Comparison of ENCODE assay signal across 17 mouse cellular contexts in the genomic region with DNA sequence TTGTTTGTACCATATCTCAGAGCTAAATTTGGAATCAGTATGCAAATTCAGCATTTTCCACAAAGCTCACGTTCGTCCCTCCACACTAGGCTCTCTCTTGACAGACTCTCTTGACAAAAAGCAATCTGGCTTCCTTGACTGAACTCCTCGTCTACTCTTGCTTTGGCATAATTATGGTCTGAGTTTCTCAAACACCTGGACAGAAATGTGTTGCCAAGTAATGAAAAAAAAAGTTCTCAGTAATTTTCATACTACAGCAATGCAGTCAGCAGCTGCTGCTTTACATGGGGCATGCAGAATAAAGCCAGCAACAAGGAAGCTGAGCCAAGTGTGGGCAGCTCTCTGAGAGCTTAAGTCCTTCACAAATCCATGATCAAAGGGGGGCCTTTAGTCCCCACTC.
DNase-seq lines count a peak whose midpoint lies in the region; ATAC-seq and TF ChIP-seq lines count a peak whose summit lies in the region.
"Had no signal": no experiment of that assay in that cellular context is flagged by ENCODE, and none has a peak within 500 bp of the region (broad histone marks: within the 10 kb centered on the region; RNA-seq: fewer than 3 reads in every experiment).

No protein-coding gene starts in this region.

- no peak for TF ChIP-seq EP300 in stomach, postnatal 0 days (optimal IDR thresholded peaks at IDR 0.05)

- no peak overlapping the region for H3K27ac ChIP-seq in hindbrain, postnatal 0 days
- no peak overlapping the region for H3K27ac ChIP-seq in hindbrain, embryonic 12.5 days
- no peak overlapping the region; the same call in 1 of the 2 replicates for H3K27ac ChIP-seq in forebrain, embryonic 16.5 days (ENCODE audit: low read length)
- H3K27ac ChIP-seq in cerebellum, adult 2 months (ENCODE audit: insufficient read depth, low read length) = no peak overlapping the region
- no peak overlapping the region for H3K27ac ChIP-seq in stomach, postnatal 0 days (replicated peaks)
- H3K27ac ChIP-seq: heart, embryonic 10.5 days; midbrain, embryonic 10.5 days had no signal

- no peak overlapping the region for H3K4me3 ChIP-seq in hindbrain, postnatal 0 days (ENCODE audit: low read length)
- no peak overlapping the region for H3K4me3 ChIP-seq in hindbrain, embryonic 12.5 days
- no peak overlapping the region for H3K4me3 ChIP-seq in forebrain, embryonic 16.5 days (replicated peaks; ENCODE audit: low read length)
- no peak overlapping the region for H3K4me3 ChIP-seq in cerebellum, adult 2 months (replicated peaks; ENCODE audit: insufficient read depth, low read depth, low read length)
- H3K4me3 ChIP-seq in stomach, postnatal 0 days (ENCODE audit: low read depth, low read length) = no peak overlapping the region
- H3K4me3 ChIP-seq: heart, embryonic 10.5 days; midbrain, embryonic 10.5 days; myocyte had no signal

- 51% methylated on average over 3 of the region's 3 CpGs for WGBS in hindbrain, postnatal 0 days
- 76% methylated on average over 3 of the region's 3 CpGs for WGBS in hindbrain, embryonic 12.5 days
- WGBS in forebrain, embryonic 16.5 days = 20% methylated on average over 3 of the region's 3 CpGs
- WGBS in cerebellum, adult 2 months = 16% methylated on average over 3 of the region's 3 CpGs
- 58% methylated on average over 3 of the region's 3 CpGs for WGBS in stomach, postnatal 0 days

- no peak for ATAC-seq in hindbrain, postnatal 0 days
- ATAC-seq in hindbrain, embryonic 12.5 days (ENCODE audit: low FRiP score) = no peak
- peak; percentile 92 for ATAC-seq in forebrain, embryonic 16.5 days
- no peak for ATAC-seq in stomach, postnatal 0 days (ENCODE audit: low FRiP score, low TSS enrichment)

- no peaks in the 10 kb centered on the region for H3K9me3 ChIP-seq in hindbrain, postnatal 0 days (ENCODE audit: low read length)
- no peaks in the 10 kb centered on the region for H3K9me3 ChIP-seq in hindbrain, embryonic 12.5 days (replicated peaks)
- no peaks in the 10 kb centered on the region for H3K9me3 ChIP-seq in forebrain, embryonic 16.5 days (ENCODE audit: control insufficient read depth, low read length)
- no peaks in the 10 kb centered on the region for H3K9me3 ChIP-seq in stomach, postnatal 0 days (ENCODE audit: control insufficient read depth, low read length)
- H3K9me3 ChIP-seq: heart, embryonic 10.5 days; midbrain, embryonic 10.5 days had no signal

- no peak for TF ChIP-seq CTCF in hindbrain, postnatal 0 days (IDR thresholded peaks at IDR 0.05; ENCODE audit: low read depth)
- TF ChIP-seq CTCF in cerebellum, adult 2 months (IDR thresholded peaks at IDR 0.05; ENCODE audit: borderline replicate concordance, insufficient read depth, low read depth, low read length) = no peak
- no peak for TF ChIP-seq CTCF in stomach, postnatal 0 days (IDR thresholded peaks at IDR 0.05; ENCODE audit: low read depth)

- peak; percentile 17 for DNase-seq in hindbrain, postnatal 0 days (ENCODE audit: low spot score)
- DNase-seq in layer of hippocampus, postnatal 14 days (ENCODE audit: low spot score in 2 of 2) = peak; percentile 19 to 50
- peak; percentile 4 for DNase-seq in right cerebral cortex, postnatal 14 days
- DNase-seq in thymus, postnatal 0 days (ENCODE audit: low spot score) = no peak
- DNase-seq in cerebellum, adult 2 months = no peak
- no peak for DNase-seq in stomach, postnatal 0 days (ENCODE audit: low spot score)
- DNase-seq: adrenal gland, postnatal 10 days; cerebellum, postnatal 14 days; gastrocnemius, postnatal 36 days; heart, postnatal 36 days; kidney, adult 9 months; lung, postnatal 14 days had no signal

- H3K36me3 ChIP-seq in hindbrain, postnatal 0 days (ENCODE audit: insufficient read depth, low read length) = no peaks in the 10 kb centered on the region
- H3K36me3 ChIP-seq in hindbrain, embryonic 12.5 days = no peaks in the 10 kb centered on the region
- no peaks in the 10 kb centered on the region for H3K36me3 ChIP-seq in forebrain, embryonic 16.5 days (ENCODE audit: control insufficient read depth, insufficient read depth)
- H3K36me3 ChIP-seq in stomach, postnatal 0 days (ENCODE audit: control insufficient read depth, insufficient read depth, low read length) = no peaks in the 10 kb centered on the region
- H3K36me3 ChIP-seq: heart, embryonic 10.5 days; midbrain, embryonic 10.5 days had no signal

- no peaks in the 10 kb centered on the region for H3K4me1 ChIP-seq in hindbrain, postnatal 0 days (ENCODE audit: insufficient read depth, low read length)
- no peaks in the 10 kb centered on the region for H3K4me1 ChIP-seq in hindbrain, embryonic 12.5 days
- no peaks in the 10 kb centered on the region; the same call in 1 of the 2 replicates for H3K4me1 ChIP-seq in forebrain, embryonic 16.5 days (replicated peaks; ENCODE audit: control insufficient read depth, insufficient read depth, low read length)
- H3K4me1 ChIP-seq in cerebellum, adult 2 months (ENCODE audit: control insufficient read depth, insufficient read depth, low read length) = no peaks in the 10 kb centered on the region
- H3K4me1 ChIP-seq in stomach, postnatal 0 days (replicated peaks; ENCODE audit: control insufficient read depth, insufficient read depth) = no peaks in the 10 kb centered on the region
- H3K4me1 ChIP-seq: heart, embryonic 10.5 days had no signal

- H3K27me3 ChIP-seq in hindbrain, postnatal 0 days (ENCODE audit: insufficient read depth, low read length) = no peaks in the 10 kb centered on the region
- no peaks in the 10 kb centered on the region for H3K27me3 ChIP-seq in hindbrain, embryonic 12.5 days
- H3K27me3 ChIP-seq in forebrain, embryonic 16.5 days (replicated peaks; ENCODE audit: control insufficient read depth, insufficient read depth, low read length) = no peaks in the 10 kb centered on the region
- H3K27me3 ChIP-seq in cerebellum, adult 2 months (ENCODE audit: control insufficient read depth, insufficient read depth, low read length) = no peaks in the 10 kb centered on the region
- H3K27me3 ChIP-seq in stomach, postnatal 0 days (ENCODE audit: control insufficient read depth, insufficient read depth, low read length) = no peaks in the 10 kb centered on the region

- TF ChIP-seq POLR2A in cerebellum, adult 2 months (IDR thresholded peaks at IDR 0.05; ENCODE audit: borderline replicate concordance, insufficient read depth, low read length) = no peak

- no peak overlapping the region for H3K4me2 ChIP-seq in hindbrain, postnatal 0 days (ENCODE audit: low read depth, low read length)
- H3K4me2 ChIP-seq in hindbrain, embryonic 12.5 days (replicated peaks) = no peak overlapping the region
- H3K4me2 ChIP-seq in forebrain, embryonic 16.5 days (ENCODE audit: low read length) = no peak overlapping the region
- no peak overlapping the region for H3K4me2 ChIP-seq in stomach, postnatal 0 days (replicated peaks; ENCODE audit: low read depth)

- H3K9ac ChIP-seq in hindbrain, postnatal 0 days (replicated peaks; ENCODE audit: low read length) = no peak overlapping the region
- H3K9ac ChIP-seq in hindbrain, embryonic 12.5 days = no peak overlapping the region
- no peak overlapping the region for H3K9ac ChIP-seq in forebrain, embryonic 16.5 days (replicated peaks; ENCODE audit: low read depth, low read length)
- H3K9ac ChIP-seq in stomach, postnatal 0 days (ENCODE audit: low read length) = no peak overlapping the region

Comparison
In these comparisons a context has a peak if more than half of its experiments do, and no peak if none do; other contexts are left out.
1. DNase-seq: peak in hindbrain, postnatal 0 days (single experiment), layer of hippocampus, postnatal 14 days (2 of 2) and right cerebral cortex, postnatal 14 days (single experiment); none in thymus, postnatal 0 days (single experiment), cerebellum, adult 2 months (0 of 2) and stomach, postnatal 0 days (single experiment).